Mouse (Mus musculus): ENCODE measurements around the gene Katnal1. TPM values are rescaled to one million over a fixed set of nuclear protein-coding genes. Genes with fewer than 3 reads are reported as not detected.
A peak's percentile ranks its signal among the peaks of the same experiment; 100 is the strongest.

Gene Katnal1
- polyA plus RNA-seq, 1 experiment: 1.2 TPM

DNA sequence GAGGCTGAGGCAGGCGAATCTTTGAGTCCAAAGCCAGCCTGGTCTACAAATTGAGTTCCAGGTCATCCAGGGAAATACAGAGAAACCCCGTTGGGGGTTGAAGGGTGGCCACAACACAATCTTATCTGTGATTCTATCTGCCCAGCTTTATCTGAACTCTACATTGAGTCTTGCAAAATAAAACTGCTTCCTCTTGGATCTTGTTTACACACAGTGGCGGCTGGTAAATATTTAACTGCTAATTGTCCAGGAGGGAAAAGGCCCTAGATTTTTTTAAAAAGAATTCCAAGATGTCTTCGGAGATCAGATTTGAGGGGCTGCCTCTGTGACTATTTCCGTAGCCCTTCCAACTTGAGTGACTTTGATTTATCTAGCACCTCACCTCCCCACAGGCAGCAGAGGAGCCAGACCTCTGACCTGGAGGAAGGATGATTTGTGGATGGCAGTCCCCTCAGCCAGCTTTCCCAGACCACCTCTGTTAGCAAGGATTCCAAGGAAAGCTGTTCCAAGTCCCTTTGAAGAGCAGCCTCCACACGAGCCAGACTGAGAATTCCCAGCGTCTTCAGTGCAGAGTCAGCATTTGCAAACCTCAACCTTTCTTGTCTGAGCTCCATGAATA lies 39.9 kb upstream of the Katnal1 start:
- Histone ChIP-seq H3K4me1 (ENCODE audit: control insufficient read depth) (peaks cover 66% of the 10 kb centered on the region), H3K36me3 (ENCODE audit: control insufficient read depth) (no peaks in the 10 kb centered on the region; the same call in 1 of the 2 replicates)
- TF ChIP-seq TAL1 (IDR thresholded peaks at IDR 0.05; ENCODE audit: low read length): no peak
- TF ChIP-seq GATA1 (IDR thresholded peaks at IDR 0.05; ENCODE audit: low read length): no peak

DNA sequence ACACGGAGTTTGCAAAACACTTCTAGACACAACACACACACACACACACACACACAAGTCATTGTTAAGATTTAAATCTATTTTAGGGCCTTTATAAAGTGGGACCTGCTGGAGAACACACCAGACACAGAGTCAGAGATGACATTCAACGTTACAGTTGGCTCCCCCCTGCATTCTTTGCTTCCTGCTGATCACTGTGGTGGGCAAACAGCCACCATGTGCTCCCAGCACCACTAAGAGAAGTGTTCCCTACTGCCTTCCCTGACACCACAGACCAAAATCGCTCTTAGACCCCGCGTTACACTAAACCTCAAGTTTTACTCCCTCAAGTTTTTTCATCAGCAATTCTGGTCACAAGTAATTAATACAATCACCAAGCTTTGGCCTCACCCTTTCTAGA lies 39.1 kb upstream of the Katnal1 start:
- no peaks in the 10 kb centered on the region; the same call in 1 of the 2 replicates for H3K27me3 ChIP-seq (ENCODE audit: control insufficient read depth)
- H3K36me3 ChIP-seq (ENCODE audit: control insufficient read depth): no peaks in the 10 kb centered on the region; the same call in 1 of the 2 replicates
- H3K4me3 ChIP-seq (replicated peaks): no peak overlapping the region
- TF ChIP-seq GATA1 (IDR thresholded peaks at IDR 0.05; ENCODE audit: low read length) (no peak), TAL1 (IDR thresholded peaks at IDR 0.05; ENCODE audit: low read length) (no peak)
- peaks cover 72% of the 10 kb centered on the region for H3K4me1 ChIP-seq (ENCODE audit: control insufficient read depth)
- no peaks in the 10 kb centered on the region for H3K9me3 ChIP-seq (ENCODE audit: control insufficient read depth, low read length)

More for the DNA sequence above, 39.9 kb upstream of the Katnal1 start:
- Histone ChIP-seq H3K4me3 (replicated peaks) (no peak overlapping the region), H3K27me3 (ENCODE audit: control insufficient read depth) (no peaks in the 10 kb centered on the region; the same call in 1 of the 2 replicates), H3K9me3 (ENCODE audit: control insufficient read depth, low read length) (no peaks in the 10 kb centered on the region)

DNA sequence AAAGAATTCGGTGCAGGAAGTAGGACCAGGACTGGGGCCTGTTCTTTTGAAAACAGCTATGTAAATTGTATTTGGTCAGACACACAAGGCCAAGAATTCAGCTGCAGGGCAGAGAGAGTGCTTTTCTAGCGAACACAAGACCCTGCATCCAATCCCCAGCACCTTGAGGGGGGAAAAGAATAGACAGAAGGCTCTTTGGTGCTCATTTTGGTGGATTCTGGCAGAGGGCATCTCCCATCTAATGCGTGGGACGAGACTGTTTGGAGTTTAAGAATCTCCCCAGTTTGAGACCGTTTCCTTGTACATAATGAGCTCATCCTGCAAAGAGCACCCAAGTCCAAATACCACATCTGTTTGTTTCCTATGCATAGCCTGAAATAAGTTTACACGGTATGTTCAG lies 37.3 kb upstream of the Katnal1 start:
- Histone ChIP-seq H3K27me3 (ENCODE audit: control insufficient read depth) (no peaks in the 10 kb centered on the region), H3K4me3 (replicated peaks) (peak overlapping the region; percentile 46), H3K36me3 (ENCODE audit: control insufficient read depth) (peaks cover 2% of the 10 kb centered on the region), H3K4me1 (ENCODE audit: control insufficient read depth) (peaks cover 69% of the 10 kb centered on the region), H3K9me3 (ENCODE audit: control insufficient read depth, low read length) (no peaks in the 10 kb centered on the region)
- TF ChIP-seq GATA1 (IDR thresholded peaks at IDR 0.05; ENCODE audit: low read length) (no peak), TAL1 (IDR thresholded peaks at IDR 0.05; ENCODE audit: low read length) (no peak)

DNA sequence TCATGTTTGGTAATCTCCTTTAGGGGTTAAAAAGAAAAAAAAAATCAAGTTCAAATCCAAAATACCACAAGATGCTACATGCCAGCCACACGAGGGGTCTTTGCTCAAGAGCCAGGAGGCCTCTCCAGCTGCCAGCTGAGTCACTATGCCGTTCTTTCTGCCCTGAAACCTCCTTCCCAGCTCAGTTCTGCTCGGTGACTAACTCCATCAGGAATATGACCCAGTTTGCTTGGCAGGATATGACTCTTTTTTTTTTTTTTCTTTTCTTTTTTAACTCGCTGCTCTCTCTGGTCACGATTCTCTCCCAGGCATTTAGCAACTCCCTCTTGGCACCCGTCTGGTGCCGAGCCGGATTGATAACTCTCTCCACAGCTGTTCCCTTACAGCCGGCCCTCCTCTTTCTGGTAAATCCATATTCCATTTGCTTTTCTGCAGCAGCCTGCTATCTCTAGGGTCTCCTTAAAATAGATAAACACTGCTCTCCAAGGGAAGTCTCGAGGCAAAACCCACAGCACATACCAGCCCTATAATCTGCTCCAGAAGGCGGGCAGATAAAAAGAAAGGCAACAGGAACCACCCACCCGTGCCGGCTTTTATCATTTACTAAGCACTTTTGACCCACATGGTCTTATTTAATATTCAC lies 36.7 kb upstream of the Katnal1 start:
- Histone ChIP-seq H3K9me3 (ENCODE audit: control insufficient read depth, low read length) (no peaks in the 10 kb centered on the region), H3K27me3 (ENCODE audit: control insufficient read depth) (no peaks in the 10 kb centered on the region), H3K4me3 (replicated peaks) (peak overlapping the region; percentile 46), H3K36me3 (ENCODE audit: control insufficient read depth) (peaks cover 2% of the 10 kb centered on the region), H3K4me1 (ENCODE audit: control insufficient read depth) (peaks cover 63% of the 10 kb centered on the region)
- TF ChIP-seq GATA1 (IDR thresholded peaks at IDR 0.05; ENCODE audit: low read length) (peak; percentile 58; the same call in 1 of the 2 replicates), TAL1 (IDR thresholded peaks at IDR 0.05; ENCODE audit: low read length) (no peak)

DNA sequence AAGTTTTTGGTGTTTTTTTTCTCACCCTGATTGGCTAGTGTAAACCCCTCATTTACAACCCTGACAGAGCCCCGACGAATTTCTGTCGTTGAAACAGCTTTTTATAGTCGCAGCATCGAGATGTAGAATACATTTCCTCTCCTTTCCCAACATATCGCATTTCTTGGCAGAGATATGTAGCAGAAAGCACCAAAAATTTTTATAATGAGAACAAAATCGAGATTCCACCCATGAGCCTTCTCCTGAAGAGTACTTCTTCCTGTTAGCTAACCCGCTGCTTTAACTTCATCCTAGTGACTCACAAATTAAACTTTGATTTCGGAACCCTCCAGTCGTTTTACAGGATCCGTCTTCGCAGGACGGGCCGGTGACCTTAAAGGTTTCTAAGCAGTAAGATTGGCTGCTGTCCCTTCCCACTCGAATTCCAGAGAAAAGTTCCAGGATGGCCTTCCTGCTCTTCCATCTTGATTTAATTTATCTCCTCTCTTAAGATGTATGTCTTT lies 36.0 kb upstream of the Katnal1 start:
- H3K4me3 ChIP-seq (replicated peaks): peak overlapping the region; percentile 46
- peaks cover 63% of the 10 kb centered on the region for H3K4me1 ChIP-seq (ENCODE audit: control insufficient read depth)
- H3K9me3 ChIP-seq (ENCODE audit: control insufficient read depth, low read length): no peaks in the 10 kb centered on the region
- peaks cover 2% of the 10 kb centered on the region for H3K36me3 ChIP-seq (ENCODE audit: control insufficient read depth)
- TF ChIP-seq GATA1 (IDR thresholded peaks at IDR 0.05; ENCODE audit: low read length) (no peak), TAL1 (IDR thresholded peaks at IDR 0.05; ENCODE audit: low read length) (no peak)
- 0 out of 2 replicates have a peak, but pooled peaks cover 2% of the 10 kb centered on the region for H3K27me3 ChIP-seq (ENCODE audit: control insufficient read depth)

DNA sequence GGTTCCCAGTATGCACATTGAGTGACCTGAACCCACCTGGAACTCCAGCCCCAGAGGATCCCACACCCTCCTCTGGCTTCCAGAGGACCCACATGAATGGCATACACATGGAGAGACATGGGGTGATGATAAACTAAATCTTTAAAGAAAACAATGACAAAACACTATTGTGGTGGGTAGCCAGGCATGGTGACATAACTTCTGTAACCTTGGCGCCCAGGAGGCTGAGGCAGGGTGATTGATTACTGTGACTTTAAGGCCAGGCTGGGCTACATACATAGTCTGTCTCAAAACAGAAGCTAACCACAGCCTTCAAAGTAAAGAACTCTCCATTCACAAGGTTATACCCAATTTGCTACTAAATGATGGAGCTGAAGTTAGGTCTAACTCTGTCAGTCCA lies 35.1 kb upstream of the Katnal1 start:
- Histone ChIP-seq H3K4me3 (replicated peaks) (no peak overlapping the region), H3K36me3 (ENCODE audit: control insufficient read depth) (peaks cover 2% of the 10 kb centered on the region), H3K4me1 (ENCODE audit: control insufficient read depth) (peaks cover 66% of the 10 kb centered on the region), H3K9me3 (ENCODE audit: control insufficient read depth, low read length) (no peaks in the 10 kb centered on the region), H3K27me3 (ENCODE audit: control insufficient read depth) (peaks cover 6% of the 10 kb centered on the region)
- TF ChIP-seq GATA1 (IDR thresholded peaks at IDR 0.05; ENCODE audit: low read length) (no peak), TAL1 (IDR thresholded peaks at IDR 0.05; ENCODE audit: low read length) (no peak)

GRCm38 (mm10) chr5:148960211-148960610 lies 31.1 kb upstream of the Katnal1 start:
- Histone ChIP-seq H3K27me3 (ENCODE audit: control insufficient read depth) (peaks cover 11% of the 10 kb centered on the region), H3K36me3 (ENCODE audit: control insufficient read depth) (peaks cover 2% of the 10 kb centered on the region), H3K4me3 (replicated peaks) (no peak overlapping the region), H3K9me3 (ENCODE audit: control insufficient read depth, low read length) (no peaks in the 10 kb centered on the region), H3K4me1 (ENCODE audit: control insufficient read depth) (peaks cover 52% of the 10 kb centered on the region)
- TF ChIP-seq TAL1 (IDR thresholded peaks at IDR 0.05; ENCODE audit: low read length) (no peak), GATA1 (IDR thresholded peaks at IDR 0.05; ENCODE audit: low read length) (no peak)

- Histone ChIP-seq H3K27me3 (ENCODE audit: control insufficient read depth) (peaks cover 11% of the 10 kb centered on the region), H3K36me3 (ENCODE audit: control insufficient read depth) (peaks cover 2% of the 10 kb centered on the region), H3K9me3 (ENCODE audit: control insufficient read depth, low read length) (no peaks in the 10 kb centered on the region), H3K4me1 (ENCODE audit: control insufficient read depth) (peaks cover 50% of the 10 kb centered on the region), H3K4me3 (replicated peaks) (peak overlapping the region; percentile 60)
- TF ChIP-seq TAL1 (IDR thresholded peaks at IDR 0.05; ENCODE audit: low read length) (no peak), GATA1 (IDR thresholded peaks at IDR 0.05; ENCODE audit: low read length) (no peak)
Measured at GRCm38 (mm10) chr5:148959068-148959990, 30.2 kb upstream of the Katnal1 start.

Data from erythroblast, embryonic 14.5 days (primary cell).